Mouse (Mus musculus): ENCODE data around the gene Pigg. TPM values are rescaled to one million over a fixed set of nuclear protein-coding genes. Genes with fewer than 3 reads are reported as not detected.

The Pigg gene
- total RNA-seq, 2 experiments from 2014 or later = 3.2 to 3.9 TPM

Other genes with a start within 250 kb of the Pigg start
- 10 to 100 TPM in 1 of 2 experiments, 1 to 10 TPM in 1; 9.3 to 11.2 TPM for gene Mtf2, start 246.9 kb upstream of the Pigg start, total RNA-seq (2021)
- gene Tmed5, start 180.0 kb upstream of the Pigg start, total RNA-seq (2021) = 10 to 100 TPM; 22.2 to 31.7 TPM
- under 1 TPM; 0.32 to 0.46 TPM for gene Ccdc18, start 179.7 kb upstream of the Pigg start, total RNA-seq (2021)
- 10 to 100 TPM; 14.7 to 15.6 TPM for gene Dr1, start 43.7 kb upstream of the Pigg start, total RNA-seq (2021)
- gene Gm42517, start 55.3 kb downstream of the Pigg start, total RNA-seq (2021) = under 1 TPM; 0.38 to 0.56 TPM
- gene Pde6b, start 75.8 kb downstream of the Pigg start, total RNA-seq (2021) = not detected
- 100 to 1,000 TPM; 764 to 791 TPM for gene Atp5k, start 121.8 kb downstream of the Pigg start, total RNA-seq (2021)
- under 1 TPM; 0.67 to 0.95 TPM for gene Mfsd7a, start 136.3 kb downstream of the Pigg start, total RNA-seq (2021)
- 10 to 100 TPM; 30.9 to 39.5 TPM for gene Pcgf3, start 148.6 kb downstream of the Pigg start, total RNA-seq (2021)
- gene Cplx1, start 237.4 kb downstream of the Pigg start, total RNA-seq (2021) = not detected